In the genomic region with DNA sequence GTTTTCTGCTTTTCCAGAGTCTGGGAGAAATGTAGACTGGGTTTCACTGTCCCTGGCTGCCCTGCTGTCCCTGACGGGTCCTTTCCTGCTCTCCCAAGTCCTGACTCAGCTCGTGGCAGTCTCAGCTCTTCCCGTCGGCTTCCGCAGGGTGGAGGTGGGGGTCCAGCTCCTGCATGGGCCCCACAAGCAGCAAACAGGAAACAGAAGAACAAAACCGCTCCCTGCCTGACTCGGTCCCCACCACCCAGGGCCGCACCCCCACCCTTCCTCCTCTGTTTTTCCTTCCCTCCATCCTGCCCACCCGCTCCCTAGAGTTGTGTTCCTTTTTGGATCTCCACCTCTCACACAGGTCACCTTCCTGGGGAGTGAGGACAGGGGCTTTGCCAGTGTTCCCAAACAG, we compare ENCODE assay signal across 8 mouse cellular contexts. TPM values are rescaled to one million over a fixed set of nuclear protein-coding genes. Genes with fewer than 3 reads are reported as not detected.
A peak's percentile ranks its signal among the peaks of the same experiment; 100 is the strongest.
DNase-seq lines count a peak whose midpoint lies in the region; ATAC-seq and TF ChIP-seq lines count a peak whose summit lies in the region.

No protein-coding gene starts in this region.

- peaks cover 2% of the 10 kb centered on the region; the same call in 1 of the 2 replicates for H3K36me3 ChIP-seq in heart, adult 2 months (ENCODE audit: control insufficient read depth, insufficient read depth, low read length)

- no peaks in the 10 kb centered on the region for H3K79me2 ChIP-seq in heart, adult 2 months (replicated peaks; ENCODE audit: control insufficient read depth, insufficient read depth, low read length)

- 43% methylated on average over 9 of the region's 9 CpGs for WGBS in heart, adult 2 months

- TF ChIP-seq CTCF in heart, adult 2 months (IDR thresholded peaks at IDR 0.05), result no peak

- no peak overlapping the region for H3K4me3 ChIP-seq in heart, adult 2 months

- intact Hi-C loops in heart, adult 2 months (cut with DNase I), result no loop called here

- 0 out of 2 replicates have a peak, but pooled peaks have one; percentile 31 for TF ChIP-seq POLR2A in heart, adult 2 months (IDR thresholded peaks at IDR 0.05; ENCODE audit: insufficient read depth, low read depth, low read length)

- peaks cover 41% of the 10 kb centered on the region for H3K4me1 ChIP-seq in heart, adult 2 months (ENCODE audit: control insufficient read depth, insufficient read depth, low read length)

- H3K27me3 ChIP-seq in heart, adult 2 months (ENCODE audit: control insufficient read depth, insufficient read depth, low read length), result no peaks in the 10 kb centered on the region

- peak overlapping the region; percentile 37 for H3K9ac ChIP-seq in heart, adult 2 months (ENCODE audit: low read depth, low read length)

- no peak for ATAC-seq in megakaryocyte progenitor cell, adult 5-6 weeks (replicated peaks; ENCODE audit: poor library complexity)

- TF ChIP-seq EP300 in heart, adult 2 months (IDR thresholded peaks at IDR 0.05; ENCODE audit: insufficient read depth, low read depth, low read length), result peak; percentile 65

- peak overlapping the region; percentile 93 for H3K27ac ChIP-seq in heart, adult 2 months

- DNase-seq in gastrocnemius, postnatal 10 days, result peak; percentile 30
- no peak for DNase-seq in gastrocnemius, adult 8-10 months (ENCODE audit: low spot score in 2 of 2)
- DNase-seq in heart, adult 2 months, result peak; percentile 65 to 72
- peak; percentile 55 for DNase-seq in kidney, adult 9 months
- DNase-seq in lung, postnatal 10 days, result peak; percentile 81
- DNase-seq in right cerebral cortex, postnatal 10 days (ENCODE audit: low spot score in 2 of 2), result no peak
- DNase-seq in left cerebral cortex, adult 11 months (ENCODE audit: low spot score), result no peak

RNA-seq across cellular contexts. Expression of a gene that starts 23.5 kb away (rescaled TPM):
- 10 to 100 TPM; 13.5 to 18.9 TPM for total RNA-seq in gastrocnemius, postnatal 10 days (2021)
- 1 to 10 TPM; 3.4 to 5.2 (median 4.5) TPM for total RNA-seq in gastrocnemius, adult 8-10 months (2022)
- total RNA-seq in heart, adult 2 months (2021), result 10 to 100 TPM; 12.8 to 13.7 TPM
- 18.4 and 19.2 TPM in 2 replicates for polyA plus RNA-seq in heart, adult 2 months (2012; rRNA removed)
- total RNA-seq in megakaryocyte progenitor cell, adult 5-6 weeks (2015), result 6.3 and 8.0 TPM in 2 replicates
- total RNA-seq in megakaryocyte progenitor cell, adult 5-6 weeks (2017), result 5.6 and 6.1 TPM in 2 replicates

Comparison
In these comparisons a context has a peak if more than half of its experiments do, and no peak if none do; other contexts are left out.
1. DNase-seq: peak in gastrocnemius, postnatal 10 days (single experiment), heart, adult 2 months (2 of 2), kidney, adult 9 months (single experiment) and lung, postnatal 10 days (single experiment); none in gastrocnemius, adult 8-10 months (0 of 2), right cerebral cortex, postnatal 10 days (0 of 2) and left cerebral cortex, adult 11 months (single experiment).